Mouse (Mus musculus): ENCODE data around the gene Fancl. TPM values are rescaled to one million over a fixed set of nuclear protein-coding genes. Genes with fewer than 3 reads are reported as not detected.

Fancl gene
- polyA plus RNA-seq, 1 experiment from 2014 or later: 23.6 TPM

DNA sequence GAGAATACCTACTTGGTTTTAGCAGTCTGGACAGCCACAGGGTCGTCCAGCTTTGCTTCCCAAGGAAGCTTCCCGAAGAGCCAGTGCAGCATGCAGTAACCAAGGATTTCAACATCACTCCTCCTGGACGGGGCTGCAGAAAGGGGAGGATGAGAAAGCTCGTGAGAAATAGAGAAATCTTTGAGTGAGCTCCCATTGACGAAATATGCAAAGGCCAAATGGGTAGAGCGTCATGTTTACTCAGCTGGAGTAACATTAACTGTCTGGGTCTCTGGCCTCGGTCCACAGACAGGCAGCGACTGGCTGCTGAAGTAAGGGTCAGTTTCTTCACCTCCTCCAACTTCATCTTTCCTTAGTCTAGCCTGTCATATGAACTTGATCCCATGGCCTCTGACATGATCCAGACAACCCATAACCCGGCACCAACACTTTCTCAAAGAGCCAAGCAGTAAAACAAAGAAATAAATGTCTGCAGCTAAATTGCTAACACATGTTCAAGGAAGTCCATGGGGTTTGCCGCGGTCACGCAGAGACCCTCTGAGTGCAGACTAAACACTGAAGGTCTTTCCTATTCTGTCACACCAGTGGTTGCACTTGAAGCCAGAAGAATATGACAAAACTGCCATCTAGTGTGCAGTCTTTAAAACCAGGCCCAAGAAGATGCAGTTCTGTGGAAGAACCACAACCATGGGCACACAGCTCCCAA is 104.0 kb downstream of the Fancl start:
- H3K27ac ChIP-seq (replicated peaks): no peak overlapping the region
- WGBS (ENCODE audit: insufficient replicate concordance): 79% methylated on average over 12 of the region's 12 CpGs
- H3K9me3 ChIP-seq (replicated peaks): no peaks in the 10 kb centered on the region
- H3K36me3 ChIP-seq (replicated peaks): peaks cover 20% of the 10 kb centered on the region
- no peak overlapping the region for H3K4me3 ChIP-seq (replicated peaks)
- ATAC-seq (ENCODE audit: insufficient read depth): no peak
- H3K9ac ChIP-seq: no peak overlapping the region
- H3K4me1 ChIP-seq (replicated peaks): no peaks in the 10 kb centered on the region
- no peaks in the 10 kb centered on the region for H3K27me3 ChIP-seq
- H3K4me2 ChIP-seq: no peak overlapping the region

DNA sequence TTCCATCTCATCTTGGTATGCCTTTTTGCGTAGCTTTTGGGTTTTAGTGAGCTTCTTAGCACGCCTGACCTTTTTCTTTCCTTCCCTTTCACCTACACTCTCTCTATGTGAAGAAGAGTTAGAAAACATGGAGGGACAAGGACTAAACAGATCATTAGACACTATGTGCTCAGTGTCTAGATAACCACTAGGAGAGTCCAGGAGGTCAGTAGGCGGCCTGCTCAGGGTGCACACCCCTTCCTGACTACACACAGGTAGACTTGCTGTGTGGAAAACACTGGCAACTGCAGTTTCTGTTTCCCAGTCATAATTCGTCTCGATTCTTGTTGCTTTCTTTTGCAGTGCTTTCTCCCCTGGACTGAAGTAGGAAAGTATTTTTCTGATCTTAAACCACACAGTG is 110.0 kb downstream of the Fancl start:
- H3K27me3 ChIP-seq: no peaks in the 10 kb centered on the region
- H3K9me3 ChIP-seq (replicated peaks): no peaks in the 10 kb centered on the region
- H3K4me1 ChIP-seq (replicated peaks): no peaks in the 10 kb centered on the region
- no peaks in the 10 kb centered on the region for H3K36me3 ChIP-seq (replicated peaks)
- no peak overlapping the region for H3K9ac ChIP-seq
- H3K4me3 ChIP-seq (replicated peaks): no peak overlapping the region
- 71% methylated on average over 5 of the region's 5 CpGs for WGBS (ENCODE audit: insufficient replicate concordance)
- no peak overlapping the region for H3K27ac ChIP-seq (replicated peaks)
- no peak for ATAC-seq (ENCODE audit: insufficient read depth)
- no peak overlapping the region for H3K4me2 ChIP-seq

DNA sequence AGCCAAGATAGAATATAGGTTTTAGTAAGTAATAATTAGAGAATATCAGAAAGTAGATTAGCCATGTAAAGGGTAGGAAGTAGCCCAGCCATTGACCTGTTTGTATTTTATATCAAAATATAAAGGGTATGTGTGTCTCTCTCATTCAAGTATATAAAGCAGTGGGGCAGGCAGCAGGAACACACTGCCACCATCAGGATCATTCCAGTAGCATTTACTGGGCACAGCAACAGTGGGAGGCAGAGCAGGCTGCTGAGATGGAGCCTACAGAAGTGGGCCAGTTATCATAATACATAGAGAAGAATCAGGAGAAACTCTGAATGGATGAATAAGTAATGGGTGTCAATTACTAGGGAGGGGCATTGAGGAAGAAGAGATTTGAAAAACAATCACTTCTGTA is 127.7 kb downstream of the Fancl start:
- H3K9ac ChIP-seq: no peak overlapping the region
- no peak overlapping the region for H3K4me3 ChIP-seq (replicated peaks)
- H3K27ac ChIP-seq (replicated peaks): no peak overlapping the region
- H3K9me3 ChIP-seq (replicated peaks): no peaks in the 10 kb centered on the region
- no peak for ATAC-seq (ENCODE audit: insufficient read depth)
- no peaks in the 10 kb centered on the region for H3K27me3 ChIP-seq
- no peaks in the 10 kb centered on the region for H3K36me3 ChIP-seq (replicated peaks)
- no peak overlapping the region for H3K4me2 ChIP-seq
- H3K4me1 ChIP-seq (replicated peaks): no peaks in the 10 kb centered on the region

DNA sequence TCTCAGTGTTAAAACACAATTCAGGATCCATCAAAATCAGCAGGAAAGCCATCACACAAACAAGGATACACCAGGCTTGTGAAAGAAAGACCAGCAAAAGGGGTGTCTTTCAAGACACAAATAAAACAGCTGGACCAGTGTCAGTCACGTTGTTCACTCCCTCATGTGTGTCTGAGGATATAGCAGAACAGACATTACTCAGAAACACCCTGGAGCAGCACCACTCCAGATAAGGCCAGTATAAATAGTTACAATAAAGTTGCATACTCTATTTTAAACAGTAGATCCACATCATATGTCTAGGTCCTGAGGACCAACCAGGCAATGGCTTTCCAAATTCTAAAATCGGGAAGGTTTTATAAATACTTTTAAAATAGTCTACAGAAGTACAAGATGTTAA is 130.2 kb downstream of the Fancl start:
- Histone ChIP-seq H3K27me3 (no peaks in the 10 kb centered on the region), H3K4me1 (replicated peaks) (no peaks in the 10 kb centered on the region), H3K9ac (no peak overlapping the region), H3K36me3 (replicated peaks) (no peaks in the 10 kb centered on the region), H3K4me2 (no peak overlapping the region), H3K9me3 (replicated peaks) (no peaks in the 10 kb centered on the region), H3K4me3 (replicated peaks) (no peak overlapping the region), H3K27ac (replicated peaks) (no peak overlapping the region)
- WGBS (ENCODE audit: insufficient replicate concordance): 61% methylated on average over 2 of the region's 2 CpGs
- ATAC-seq (ENCODE audit: insufficient read depth): no peak

DNA sequence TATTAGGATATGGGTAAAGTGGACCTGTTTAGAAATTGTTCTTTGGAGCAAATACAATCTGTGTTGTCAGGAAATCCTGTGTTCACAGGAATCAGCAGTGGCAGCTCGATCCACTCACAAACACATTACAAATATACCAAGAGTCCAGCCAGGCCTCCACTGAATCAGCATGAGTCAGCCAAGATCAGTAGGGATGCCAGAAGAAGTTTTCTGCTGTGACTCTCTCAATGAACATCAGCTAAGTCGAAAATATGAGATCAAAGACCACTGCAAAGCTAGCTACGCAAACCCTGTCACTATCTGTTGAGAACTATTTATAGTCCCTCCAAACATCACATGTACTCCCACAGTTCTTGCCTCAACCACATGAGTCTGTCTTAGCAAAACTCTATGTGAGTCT is 133.1 kb downstream of the Fancl start:
- WGBS (ENCODE audit: insufficient replicate concordance): 74% methylated on average over 3 of the region's 3 CpGs
- Histone ChIP-seq H3K4me3 (replicated peaks) (no peak overlapping the region), H3K9me3 (replicated peaks) (no peaks in the 10 kb centered on the region), H3K4me2 (no peak overlapping the region), H3K27ac (replicated peaks) (0 out of 2 replicates have a peak overlapping the region, but pooled peaks have one; percentile 7), H3K36me3 (replicated peaks) (no peaks in the 10 kb centered on the region), H3K4me1 (replicated peaks) (no peaks in the 10 kb centered on the region), H3K27me3 (no peaks in the 10 kb centered on the region), H3K9ac (no peak overlapping the region)
- ATAC-seq (ENCODE audit: insufficient read depth): no peak

Other genes with a start within 250 kb of the Fancl start
- 0.26 and 0.52 TPM in 2 replicates for gene 5730522E02Rik, start 175.4 kb upstream of the Fancl start, polyA plus RNA-seq (2015; fragmentation: Nextera tagmentation; extraction: Ambion mirVana)
- gene Gm6899, start 207.1 kb downstream of the Fancl start, polyA plus RNA-seq (2015; fragmentation: Nextera tagmentation; extraction: Ambion mirVana): 0.23 TPM in 1 of 2 replicates, not detected in the other
- gene Vrk2, start 207.9 kb downstream of the Fancl start, polyA plus RNA-seq (2015; fragmentation: Nextera tagmentation; extraction: Ambion mirVana): 22.6 and 23.8 TPM in 2 replicates